Mouse (Mus musculus) midbrain, embryonic 16.5 days (tissue): ENCODE measurements around the gene Rfpl4. TPM values are rescaled to one million over a fixed set of nuclear protein-coding genes. Genes with fewer than 3 reads are reported as not detected.

Experiments
- ATAC-seq: fragments of 200-750 bp; cut with Nextera tagmentation; 2 replicates; pipeline ENCODE4 v1.8.0; 2017; ENCODE audit warnings: moderate TSS enrichment
- H3K27ac ChIP-seq: fragments of 300-500 bp; sonication (generic); 2 replicates; pipeline ENCODE4 v1.5.1; 2014; ENCODE audit warnings: mild to moderate bottlenecking, low read length, mixed read lengths
- H3K27me3 ChIP-seq: fragments of 300-500 bp; sonication (generic); 2 replicates; pipeline ENCODE4 v1.6.1; 2014; ENCODE audit warnings: low read depth, low read length, mixed read lengths; ENCODE audit not compliant: control insufficient read depth, insufficient read depth
- H3K36me3 ChIP-seq: fragments of 300-500 bp; sonication (generic); 2 replicates; pipeline ENCODE4 v1.6.1; 2014; ENCODE audit warnings: mild to moderate bottlenecking, low read length, moderate library complexity, mixed read lengths; ENCODE audit not compliant: control insufficient read depth, insufficient read depth
- H3K4me1 ChIP-seq: fragments of 300-500 bp; sonication (generic); 2 replicates; pipeline ENCODE4 v1.6.1; 2014; ENCODE audit warnings: mild to moderate bottlenecking, low read length, mixed read lengths; ENCODE audit not compliant: control insufficient read depth, insufficient read depth
- H3K4me2 ChIP-seq: fragments of 300-500 bp; sonication (generic); 2 replicates; pipeline ENCODE4 v1.6.1; 2014; ENCODE audit warnings: mild to moderate bottlenecking, low read length, mixed read lengths
- H3K4me3 ChIP-seq: fragments of 300-500 bp; sonication (generic); 2 replicates; pipeline ENCODE4 v1.5.1; 2014; ENCODE audit warnings: low read depth, mild to moderate bottlenecking, low read length, moderate library complexity, mixed read lengths
- H3K9ac ChIP-seq: fragments of 300-500 bp; sonication (generic); 2 replicates; pipeline ENCODE4 v1.6.1; 2014; ENCODE audit warnings: low read depth, low read length, mixed read lengths
- H3K9me3 ChIP-seq: fragments of 300-500 bp; sonication (generic); replicated peaks from 2 replicates; pipeline ENCODE4 v1.6.1; 2014; ENCODE audit warnings: mild to moderate bottlenecking, low read length, mixed read lengths; ENCODE audit not compliant: control insufficient read depth, poor library complexity, severe bottlenecking
- WGBS: fragments of 180-500 bp; shearing (Covaris S2); extraction: QIAGEN DNeasy Blood & Tissue Kit; methylation state at CpG from one replicate; pipeline ENCODE4 v1.1.7; 2014; 5-methylcytosine and 5-hydroxymethylcytosine counted together
- polyA plus RNA-seq: library from polyadenylated mRNA; unstranded; fragments of >200 nt; fragmentation: Nextera tagmentation; extraction: Ambion mirVana; gene quantifications from 2 replicates; pipeline ENCODE4 v1.2.1, GENCODE M21; 2015

Gene Rfpl4
- polyA plus RNA-seq, 1 experiment from 2014 or later, result not detected

DNA sequence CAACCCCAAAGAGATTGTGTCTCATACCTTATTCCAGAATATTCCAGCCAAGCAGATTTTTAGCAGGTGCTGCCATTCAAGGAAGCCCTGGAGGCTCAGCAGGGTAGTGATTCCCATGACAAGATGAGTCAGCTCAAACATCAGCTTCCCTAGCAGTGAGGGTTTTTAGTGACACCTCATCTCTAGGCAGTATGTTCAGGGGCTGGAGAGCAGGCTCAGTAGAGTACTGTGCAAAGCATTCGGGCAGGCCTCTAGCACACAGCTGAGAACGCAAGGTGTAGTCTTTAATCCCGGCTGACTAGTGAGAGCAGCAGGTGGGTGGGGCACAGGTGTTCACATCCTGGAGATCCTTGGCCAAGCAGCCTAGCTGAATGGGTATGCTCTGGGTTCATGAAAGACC is 17.0 kb downstream of the Rfpl4 start:
- Histone ChIP-seq H3K27ac (no peak overlapping the region), H3K36me3 (peaks cover 33% of the 10 kb centered on the region), H3K4me2 (no peak overlapping the region), H3K4me1 (no peaks in the 10 kb centered on the region), H3K9ac (no peak overlapping the region), H3K27me3 (no peaks in the 10 kb centered on the region), H3K4me3 (no peak overlapping the region), H3K9me3 (no peaks in the 10 kb centered on the region)
- no peak for ATAC-seq
- 88% methylated on average over 3 of the region's 3 CpGs for WGBS

DNA sequence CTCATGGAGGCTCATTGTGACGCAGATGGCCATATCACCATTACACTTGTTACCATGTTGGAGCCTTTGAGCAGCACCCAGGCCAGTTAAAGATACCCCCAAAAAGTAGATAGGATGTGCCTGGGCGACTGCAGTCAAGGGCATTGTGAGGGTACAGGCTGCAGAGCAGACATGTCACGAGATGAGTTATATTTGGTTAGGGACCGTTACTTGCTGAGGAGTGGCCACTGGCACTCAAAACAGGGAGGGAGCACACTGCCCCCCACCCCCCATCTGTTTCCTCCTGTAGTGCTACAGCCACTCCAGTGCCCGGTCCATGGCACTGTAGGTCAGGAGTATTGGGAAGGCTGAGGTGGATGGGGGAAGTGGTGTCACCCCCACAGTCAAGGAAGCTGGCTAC is 18.0 kb downstream of the Rfpl4 start:
- WGBS, result 93% methylated on average over 5 of the region's 5 CpGs
- peaks cover 34% of the 10 kb centered on the region for H3K36me3 ChIP-seq
- H3K27me3 ChIP-seq, result no peaks in the 10 kb centered on the region
- no peak overlapping the region for H3K4me2 ChIP-seq
- no peaks in the 10 kb centered on the region for H3K4me1 ChIP-seq
- H3K9me3 ChIP-seq, result no peaks in the 10 kb centered on the region
- no peak overlapping the region for H3K4me3 ChIP-seq
- ATAC-seq, result no peak
- H3K27ac ChIP-seq, result no peak overlapping the region
- H3K9ac ChIP-seq, result no peak overlapping the region

DNA sequence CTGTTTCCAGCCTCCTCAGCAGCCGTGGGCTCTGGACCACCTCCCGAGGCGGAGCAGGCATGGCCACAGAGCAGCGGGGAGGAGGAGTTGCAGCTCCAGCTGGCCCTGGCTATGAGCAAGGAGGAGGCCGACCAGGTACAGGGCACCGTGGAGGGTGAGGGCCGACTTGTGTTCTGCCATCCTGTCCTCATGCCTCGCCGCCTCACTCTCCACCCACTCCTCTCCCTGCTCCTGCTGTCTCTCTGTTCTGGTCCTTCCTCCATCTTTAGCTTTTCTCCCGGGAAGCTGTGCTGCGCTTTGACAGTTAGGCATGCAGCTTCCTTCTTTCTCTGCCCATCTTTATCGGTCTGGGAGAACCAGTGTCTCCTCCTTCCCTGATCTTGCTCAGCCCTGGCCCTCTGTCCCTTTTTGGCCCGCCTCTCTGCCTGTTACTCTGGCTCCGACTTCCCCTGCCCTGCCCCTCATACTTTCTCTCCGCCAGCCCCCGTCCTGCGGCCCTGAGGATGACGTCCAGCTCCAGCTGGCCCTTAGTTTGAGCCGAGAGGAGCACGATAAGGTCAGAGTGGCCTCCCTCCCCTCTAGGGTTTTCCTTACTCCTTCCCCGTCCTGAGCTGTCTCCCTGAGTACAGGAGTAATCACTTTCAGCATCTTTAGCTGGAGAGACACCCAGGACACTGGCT is 23.8 kb downstream of the Rfpl4 start:
- Histone ChIP-seq H3K27ac (no peak overlapping the region), H3K27me3 (no peaks in the 10 kb centered on the region), H3K9ac (no peak overlapping the region), H3K4me2 (no peak overlapping the region), H3K4me3 (no peak overlapping the region), H3K9me3 (no peaks in the 10 kb centered on the region), H3K4me1 (no peaks in the 10 kb centered on the region), H3K36me3 (peaks cover 24% of the 10 kb centered on the region)
- ATAC-seq, result no peak
- WGBS, result 91% methylated on average over 21 of the region's 21 CpGs

DNA sequence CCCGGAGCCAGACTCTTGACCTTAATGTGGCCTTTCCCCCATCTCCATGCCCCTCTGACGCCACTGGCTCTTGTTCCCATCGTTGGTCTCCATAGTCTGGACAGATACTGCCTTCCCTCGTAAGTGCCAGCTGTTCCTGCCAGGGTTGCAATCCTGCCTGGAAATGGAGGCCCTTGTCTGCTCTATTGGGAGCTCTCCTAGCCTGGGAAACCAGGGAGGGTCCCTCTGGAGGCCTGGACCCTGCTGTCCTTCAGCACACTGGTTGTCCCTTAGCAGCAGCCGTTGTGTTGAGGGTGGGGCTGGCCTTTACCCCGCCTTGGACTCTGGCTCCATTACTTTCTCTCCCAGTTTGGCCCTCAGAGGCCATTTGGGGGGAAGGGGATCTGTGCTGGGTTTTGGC is 24.4 kb downstream of the Rfpl4 start:
- no peak overlapping the region for H3K4me3 ChIP-seq
- no peak overlapping the region for H3K9ac ChIP-seq
- H3K27ac ChIP-seq, result no peak overlapping the region
- H3K4me1 ChIP-seq, result no peaks in the 10 kb centered on the region
- WGBS, result 89% methylated on average over 6 of the region's 6 CpGs
- ATAC-seq, result no peak
- no peaks in the 10 kb centered on the region for H3K27me3 ChIP-seq
- no peaks in the 10 kb centered on the region for H3K9me3 ChIP-seq
- H3K36me3 ChIP-seq, result peaks cover 18% of the 10 kb centered on the region
- no peak overlapping the region for H3K4me2 ChIP-seq

DNA sequence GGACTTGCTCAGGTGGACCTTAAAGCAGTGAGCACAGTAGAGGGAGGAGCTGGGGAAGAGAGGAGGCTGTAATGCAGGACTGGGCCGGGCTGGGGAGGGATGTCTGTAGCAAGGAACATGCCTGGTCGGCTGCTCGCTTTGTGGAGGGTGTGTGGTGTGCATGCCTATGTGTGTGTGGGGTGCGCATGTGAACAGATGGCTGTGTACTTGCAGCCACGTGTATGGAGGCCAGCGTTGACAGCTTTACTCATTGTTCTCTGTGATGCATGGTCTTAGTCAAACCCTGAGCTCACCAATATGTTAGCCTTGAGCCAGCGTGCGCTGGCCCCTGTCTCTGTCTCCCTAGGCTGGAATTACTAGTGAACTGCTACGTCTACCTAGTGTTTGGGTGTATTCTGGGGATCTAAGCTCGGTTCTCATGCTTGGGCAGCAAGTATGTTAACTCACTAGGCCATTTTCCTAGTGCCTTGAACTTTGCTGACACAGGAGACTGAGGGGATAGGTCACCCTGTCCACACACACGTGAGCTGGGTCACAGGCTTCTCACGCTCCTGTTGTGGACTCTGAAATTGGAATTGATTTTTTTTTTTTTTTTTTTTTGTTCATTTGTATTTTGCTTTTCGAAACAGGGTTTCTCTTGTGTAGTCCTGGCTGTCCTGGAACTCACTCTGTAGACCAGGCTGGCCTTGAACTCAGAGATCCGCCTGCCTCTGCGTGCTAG is 25.6 kb downstream of the Rfpl4 start:
- 95% methylated on average over 15 of the region's 15 CpGs for WGBS
- Histone ChIP-seq H3K27me3 (no peaks in the 10 kb centered on the region), H3K9ac (no peak overlapping the region), H3K27ac (no peak overlapping the region), H3K4me1 (no peaks in the 10 kb centered on the region), H3K36me3 (peaks cover 14% of the 10 kb centered on the region), H3K9me3 (no peaks in the 10 kb centered on the region), H3K4me2 (no peak overlapping the region), H3K4me3 (no peak overlapping the region)
- ATAC-seq, result no peak

DNA sequence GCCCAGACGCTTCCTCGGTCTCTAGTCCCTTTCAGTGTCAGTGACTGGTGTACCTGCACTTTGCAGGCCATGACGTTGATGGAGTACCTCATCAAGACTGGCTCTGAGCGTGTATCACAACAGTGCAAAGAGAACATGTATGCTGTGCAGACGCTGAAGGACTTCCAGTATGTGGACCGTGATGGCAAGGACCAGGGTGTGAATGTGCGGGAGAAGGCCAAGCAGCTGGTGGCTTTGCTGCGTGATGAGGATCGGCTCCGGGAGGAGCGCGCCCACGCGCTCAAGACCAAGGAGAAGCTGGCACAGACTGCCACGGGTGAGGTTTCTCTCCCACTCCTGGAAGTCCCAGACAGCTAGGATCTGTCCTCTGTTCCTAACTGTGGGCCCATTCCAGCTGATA is 26.9 kb downstream of the Rfpl4 start:
- Histone ChIP-seq H3K4me1 (no peaks in the 10 kb centered on the region), H3K9me3 (no peaks in the 10 kb centered on the region), H3K4me3 (no peak overlapping the region), H3K27me3 (no peaks in the 10 kb centered on the region), H3K4me2 (no peak overlapping the region), H3K36me3 (peaks cover 3% of the 10 kb centered on the region), H3K27ac (no peak overlapping the region), H3K9ac (no peak overlapping the region)
- 97% methylated on average over 15 of the region's 15 CpGs for WGBS
- ATAC-seq, result no peak

DNA sequence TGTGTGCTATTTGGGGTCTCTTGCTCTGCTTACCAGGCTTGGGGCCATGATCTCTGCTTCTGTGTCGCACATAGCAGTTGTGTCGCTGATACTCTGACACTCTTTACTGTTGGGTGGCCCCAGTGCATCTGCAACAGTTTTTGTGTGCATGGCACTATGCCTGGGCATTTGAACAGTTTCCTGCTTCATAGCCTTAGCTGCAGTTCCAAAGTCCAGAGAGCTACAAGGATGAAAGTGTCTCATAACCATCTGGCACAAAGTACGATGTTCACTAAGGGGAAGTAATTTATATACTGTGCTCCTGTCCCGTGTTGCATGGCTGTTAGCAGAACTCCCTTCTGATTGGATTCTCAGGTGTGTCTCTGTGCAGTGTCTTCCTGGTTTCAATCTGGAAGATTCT is 28.9 kb downstream of the Rfpl4 start:
- peaks cover 2% of the 10 kb centered on the region; the same call in 1 of the 2 replicates for H3K36me3 ChIP-seq
- H3K9ac ChIP-seq, result no peak overlapping the region
- no peaks in the 10 kb centered on the region for H3K27me3 ChIP-seq
- 94% methylated on average over 4 of the region's 4 CpGs for WGBS
- H3K27ac ChIP-seq, result no peak overlapping the region
- no peak for ATAC-seq
- H3K9me3 ChIP-seq, result no peaks in the 10 kb centered on the region
- H3K4me3 ChIP-seq, result no peak overlapping the region
- H3K4me2 ChIP-seq, result no peak overlapping the region
- H3K4me1 ChIP-seq, result peaks cover 6% of the 10 kb centered on the region; the same call in 1 of the 2 replicates

DNA sequence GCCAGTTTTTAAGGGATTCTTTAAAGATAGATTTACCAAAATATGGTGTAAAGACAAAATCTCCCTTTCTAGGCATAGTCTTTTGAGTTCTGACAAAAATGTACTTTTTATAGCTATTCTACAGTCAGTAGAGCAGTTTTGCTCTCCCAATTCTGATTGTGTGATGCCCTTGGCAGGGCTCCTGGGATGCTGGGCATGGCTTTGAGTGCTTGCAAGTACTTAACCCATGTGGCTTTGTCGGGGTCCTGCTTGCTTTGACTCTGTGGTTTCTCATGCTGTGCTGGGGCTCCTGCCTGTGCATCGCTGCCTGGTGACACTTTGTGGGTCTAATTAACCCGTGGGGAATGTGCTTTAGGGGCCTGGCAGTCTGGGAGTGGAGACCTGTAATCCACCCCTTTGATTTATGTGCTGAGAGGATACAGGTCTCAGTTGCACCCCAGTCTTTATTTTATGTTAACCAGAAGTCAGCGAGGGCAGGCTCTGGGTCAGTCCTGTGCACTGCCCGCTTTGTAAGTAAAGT is 29.8 kb downstream of the Rfpl4 start:
- H3K4me2 ChIP-seq, result no peak overlapping the region
- H3K27me3 ChIP-seq, result no peaks in the 10 kb centered on the region
- peaks cover 13% of the 10 kb centered on the region for H3K4me1 ChIP-seq
- no peak for ATAC-seq
- no peaks in the 10 kb centered on the region for H3K9me3 ChIP-seq
- H3K27ac ChIP-seq, result no peak overlapping the region
- H3K4me3 ChIP-seq, result no peak overlapping the region
- WGBS, result 76% methylated on average over 5 of the region's 5 CpGs
- H3K9ac ChIP-seq, result no peak overlapping the region
- no peaks in the 10 kb centered on the region for H3K36me3 ChIP-seq

DNA sequence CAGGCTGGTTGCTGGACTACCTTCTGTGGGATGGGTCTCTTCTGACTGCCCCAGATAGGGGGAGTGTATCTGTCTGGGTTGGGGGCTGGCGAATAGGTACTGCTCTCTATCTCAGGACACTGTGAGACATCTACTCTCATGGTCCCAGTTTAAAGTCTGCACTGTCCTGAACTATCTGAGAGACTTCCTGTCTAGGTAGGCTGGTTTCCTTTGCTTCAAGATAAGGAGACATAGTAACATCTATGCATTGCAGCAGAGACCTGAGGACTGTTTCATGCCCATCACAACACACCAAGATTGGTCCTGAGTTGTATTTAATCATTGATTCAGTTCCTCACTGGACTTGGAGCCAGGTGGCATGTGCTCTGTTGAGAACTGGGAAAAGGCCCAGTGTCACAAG is 31.2 kb downstream of the Rfpl4 start:
- WGBS, result 94% methylated on average over 1 of the region's 1 CpGs
- Histone ChIP-seq H3K36me3 (no peaks in the 10 kb centered on the region), H3K4me2 (no peak overlapping the region), H3K4me3 (no peak overlapping the region), H3K4me1 (peaks cover 24% of the 10 kb centered on the region), H3K9me3 (no peaks in the 10 kb centered on the region), H3K27ac (no peak overlapping the region), H3K9ac (no peak overlapping the region), H3K27me3 (no peaks in the 10 kb centered on the region)
- ATAC-seq, result no peak
